Mouse (Mus musculus): Measurements from ENCODE around the gene Aqp6. TPM values are rescaled to one million over a fixed set of nuclear protein-coding genes. Genes with fewer than 3 reads are reported as not detected.

Gene Aqp6
- total and polyA plus RNA-seq, 2 experiments from 2014 or later: 0.26 to 0.50 TPM

DNA sequence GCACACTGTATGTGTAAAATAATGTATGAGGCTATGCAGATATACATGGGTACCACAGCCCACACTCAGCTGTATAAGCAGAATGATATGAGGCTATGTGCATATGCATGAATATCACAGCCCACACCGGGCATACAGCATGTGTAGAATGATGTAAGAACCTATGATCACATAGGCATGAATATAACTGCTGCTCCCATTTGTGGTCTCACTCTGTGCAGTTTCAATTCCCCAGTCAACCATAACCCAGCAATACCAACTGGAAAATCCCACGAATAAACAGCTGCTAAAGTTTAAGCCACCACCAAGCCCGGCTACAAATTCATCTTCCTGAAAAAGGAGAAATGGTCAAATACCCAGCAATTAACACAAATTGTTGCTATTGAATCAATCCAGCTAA lies 17.4 kb downstream of the Aqp6 start:
- no peak for TF ChIP-seq CTCF (IDR thresholded peaks at IDR 0.05; ENCODE audit: low read depth)
- Histone ChIP-seq H3K4me2 (ENCODE audit: low read depth, low read length) (no peak overlapping the region), H3K4me1 (ENCODE audit: insufficient read depth, low read length) (peaks cover 9% of the 10 kb centered on the region; the same call in 1 of the 2 replicates), H3K9ac (replicated peaks; ENCODE audit: low read length) (no peak overlapping the region), H3K9me3 (ENCODE audit: low read length) (no peaks in the 10 kb centered on the region), H3K36me3 (ENCODE audit: insufficient read depth, low read length) (0 out of 2 replicates have a peak, but pooled peaks cover 5% of the 10 kb centered on the region), H3K27ac (no peak overlapping the region), H3K27me3 (ENCODE audit: insufficient read depth, low read length) (no peaks in the 10 kb centered on the region), H3K4me3 (ENCODE audit: low read length) (no peak overlapping the region)
- no peak for ATAC-seq
- no peak for DNase-seq (ENCODE audit: low spot score)
- 87% methylated on average over 3 of the region's 3 CpGs for WGBS

DNA sequence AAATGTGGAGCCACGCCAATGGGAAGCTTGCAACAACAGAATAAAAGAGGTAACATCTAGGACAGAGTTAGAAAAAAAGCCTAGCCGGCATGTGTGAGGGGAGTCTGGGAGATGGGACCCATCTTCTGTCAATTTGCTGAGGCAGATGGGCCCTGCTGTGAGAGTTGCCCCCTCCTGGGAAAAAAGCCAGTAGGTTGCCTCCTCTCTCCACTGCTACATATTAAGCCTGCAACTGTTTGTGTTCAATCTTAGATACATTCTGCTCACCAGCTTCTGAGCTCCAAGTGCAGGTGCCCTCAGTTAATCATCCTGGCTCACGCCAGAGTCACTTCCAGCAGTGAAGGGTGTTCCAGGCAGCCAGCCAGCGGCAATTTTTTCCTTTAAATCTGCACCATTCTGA lies 18.6 kb downstream of the Aqp6 start:
- Histone ChIP-seq H3K27ac (no peak overlapping the region), H3K4me2 (ENCODE audit: low read depth, low read length) (no peak overlapping the region), H3K9me3 (ENCODE audit: low read length) (no peaks in the 10 kb centered on the region), H3K4me1 (ENCODE audit: insufficient read depth, low read length) (peaks cover 2% of the 10 kb centered on the region; the same call in 1 of the 2 replicates), H3K36me3 (ENCODE audit: insufficient read depth, low read length) (0 out of 2 replicates have a peak, but pooled peaks cover 6% of the 10 kb centered on the region), H3K27me3 (ENCODE audit: insufficient read depth, low read length) (no peaks in the 10 kb centered on the region), H3K4me3 (ENCODE audit: low read length) (no peak overlapping the region), H3K9ac (replicated peaks; ENCODE audit: low read length) (no peak overlapping the region)
- WGBS: 44% methylated on average over 4 of the region's 4 CpGs
- ATAC-seq (no peak), DNase-seq (ENCODE audit: low spot score) (no peak)
- no peak for TF ChIP-seq CTCF (IDR thresholded peaks at IDR 0.05; ENCODE audit: low read depth)

DNA sequence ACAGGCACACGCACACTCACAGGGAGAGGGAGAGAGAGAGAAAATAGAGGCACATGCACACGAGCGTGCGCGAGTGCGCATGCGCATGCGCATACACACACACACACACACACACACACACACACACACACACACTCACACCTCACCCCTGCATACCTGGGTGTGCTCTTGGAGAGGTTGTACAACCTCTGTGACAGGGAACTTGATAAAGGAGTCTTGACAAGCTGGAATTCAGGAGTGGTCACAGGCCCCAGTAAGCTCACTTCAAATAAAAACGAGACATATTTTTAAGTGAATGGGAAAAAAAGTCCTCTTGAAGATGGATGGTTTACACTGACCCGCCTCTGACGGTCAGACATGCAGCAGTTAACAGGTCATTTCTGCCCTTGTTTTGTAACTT lies 20.9 kb downstream of the Aqp6 start:
- Histone ChIP-seq H3K27me3 (ENCODE audit: insufficient read depth, low read length) (no peaks in the 10 kb centered on the region), H3K4me3 (ENCODE audit: low read length) (no peak overlapping the region), H3K36me3 (ENCODE audit: insufficient read depth, low read length) (0 out of 2 replicates have a peak, but pooled peaks cover 12% of the 10 kb centered on the region), H3K4me1 (ENCODE audit: insufficient read depth, low read length) (no peaks in the 10 kb centered on the region), H3K9ac (replicated peaks; ENCODE audit: low read length) (no peak overlapping the region), H3K27ac (no peak overlapping the region), H3K4me2 (ENCODE audit: low read depth, low read length) (no peak overlapping the region), H3K9me3 (ENCODE audit: low read length) (no peaks in the 10 kb centered on the region)
- 96% methylated on average over 11 of the region's 11 CpGs for WGBS
- no peak for TF ChIP-seq CTCF (IDR thresholded peaks at IDR 0.05; ENCODE audit: low read depth)
- no peak for ATAC-seq
- DNase-seq (ENCODE audit: low spot score): no peak

DNA sequence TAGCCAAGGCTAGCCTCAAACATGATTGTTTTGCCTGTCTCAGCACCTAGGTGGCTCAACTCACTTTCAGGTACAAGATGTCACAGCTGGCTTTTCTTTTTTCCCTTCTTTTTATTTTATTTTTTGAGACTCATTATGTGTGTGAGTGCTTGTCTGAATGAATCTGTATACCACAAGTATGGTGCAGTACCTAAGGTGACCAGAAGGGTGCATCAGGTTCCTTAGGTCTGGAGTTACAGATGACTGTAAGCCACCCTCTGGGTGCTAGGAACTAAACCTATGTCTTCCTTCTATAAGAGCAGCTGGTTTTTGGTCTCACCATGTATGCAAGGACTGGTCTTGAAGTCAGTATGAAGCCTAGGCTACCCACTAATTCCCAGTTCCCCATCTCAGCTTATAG lies 30.4 kb downstream of the Aqp6 start:
- H3K4me3 ChIP-seq (ENCODE audit: low read length): no peak overlapping the region
- ATAC-seq (no peak), DNase-seq (ENCODE audit: low spot score) (no peak)
- H3K4me2 ChIP-seq (ENCODE audit: low read depth, low read length): no peak overlapping the region
- H3K4me1 ChIP-seq (ENCODE audit: insufficient read depth, low read length): no peaks in the 10 kb centered on the region
- H3K27me3 ChIP-seq (ENCODE audit: insufficient read depth, low read length): no peaks in the 10 kb centered on the region
- peaks cover 17% of the 10 kb centered on the region for H3K36me3 ChIP-seq (ENCODE audit: insufficient read depth, low read length)
- H3K9ac ChIP-seq (replicated peaks; ENCODE audit: low read length): no peak overlapping the region
- TF ChIP-seq CTCF (IDR thresholded peaks at IDR 0.05; ENCODE audit: low read depth): peak; percentile 53
- H3K9me3 ChIP-seq (ENCODE audit: low read length): no peaks in the 10 kb centered on the region
- no peak overlapping the region for H3K27ac ChIP-seq

DNA sequence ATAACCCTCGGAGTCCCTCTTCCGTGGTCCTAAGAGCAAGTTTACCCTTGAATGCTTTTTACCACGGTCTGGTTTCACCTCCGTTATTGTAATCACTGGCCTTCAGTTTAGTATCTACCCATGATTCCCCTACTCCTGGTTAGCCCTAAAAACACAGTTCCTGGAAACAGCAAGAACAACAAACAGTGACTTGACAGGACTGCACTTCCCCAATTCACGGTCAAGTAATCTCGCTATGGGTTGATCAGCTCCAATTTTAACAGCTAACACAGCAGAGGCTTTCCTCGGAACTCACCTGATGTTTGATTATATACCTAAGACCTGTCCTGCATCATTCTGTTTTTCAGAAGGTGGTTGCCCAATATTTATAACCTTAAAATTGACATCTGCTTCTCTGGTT lies 33.5 kb downstream of the Aqp6 start:
- H3K9ac ChIP-seq (replicated peaks; ENCODE audit: low read length): no peak overlapping the region
- H3K9me3 ChIP-seq (ENCODE audit: low read length): no peaks in the 10 kb centered on the region
- no peak overlapping the region for H3K27ac ChIP-seq
- WGBS: 91% methylated on average over 7 of the region's 7 CpGs
- no peak overlapping the region for H3K4me2 ChIP-seq (ENCODE audit: low read depth, low read length)
- H3K36me3 ChIP-seq (ENCODE audit: insufficient read depth, low read length): peaks cover 13% of the 10 kb centered on the region
- no peaks in the 10 kb centered on the region for H3K4me1 ChIP-seq (ENCODE audit: insufficient read depth, low read length)
- no peak overlapping the region for H3K4me3 ChIP-seq (ENCODE audit: low read length)
- DNase-seq (ENCODE audit: low spot score): no peak
- H3K27me3 ChIP-seq (ENCODE audit: insufficient read depth, low read length): no peaks in the 10 kb centered on the region
- no peak for TF ChIP-seq CTCF (IDR thresholded peaks at IDR 0.05; ENCODE audit: low read depth)
- ATAC-seq: no peak

DNA sequence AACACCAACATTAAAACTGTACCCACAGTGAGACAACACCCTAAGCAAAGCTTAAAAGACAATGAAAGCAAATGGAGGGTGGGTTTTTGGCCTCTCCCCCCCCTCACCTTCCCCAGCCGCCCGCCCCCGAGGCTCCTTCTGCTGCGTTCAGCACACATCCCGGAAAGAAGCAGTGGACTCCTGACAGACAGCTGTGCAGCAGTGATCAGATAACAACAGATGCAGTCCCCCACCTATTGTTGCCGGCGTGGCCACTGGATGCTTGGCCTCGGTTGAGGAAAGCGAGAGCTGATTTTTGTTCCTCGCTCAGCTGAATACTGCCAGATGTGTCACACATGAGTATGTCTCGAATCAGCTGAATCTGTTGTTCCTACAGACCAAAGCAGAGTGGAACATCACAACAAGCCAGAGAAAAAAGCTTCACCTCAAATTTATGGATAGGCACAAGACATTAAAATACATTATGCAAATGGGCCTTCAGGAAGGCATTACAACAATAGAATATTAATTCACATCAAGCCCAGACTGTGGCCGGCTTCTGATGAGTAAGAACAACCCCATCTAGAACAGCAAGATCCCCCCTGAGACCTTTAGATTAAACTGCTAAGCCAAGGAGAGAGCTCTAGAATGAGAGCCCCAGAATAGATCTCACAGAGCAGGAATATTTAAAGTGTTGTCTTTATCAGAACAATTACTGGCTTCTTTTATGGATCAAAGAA lies 36.4 kb downstream of the Aqp6 start:
- Histone ChIP-seq H3K9ac (replicated peaks; ENCODE audit: low read length) (no peak overlapping the region), H3K36me3 (ENCODE audit: insufficient read depth, low read length) (peaks cover 13% of the 10 kb centered on the region), H3K9me3 (ENCODE audit: low read length) (no peaks in the 10 kb centered on the region), H3K4me3 (ENCODE audit: low read length) (no peak overlapping the region), H3K27ac (peak overlapping the region; percentile 32), H3K27me3 (ENCODE audit: insufficient read depth, low read length) (no peaks in the 10 kb centered on the region), H3K4me2 (ENCODE audit: low read depth, low read length) (peak overlapping the region; percentile 7; the same call in 1 of the 2 replicates), H3K4me1 (ENCODE audit: insufficient read depth, low read length) (no peaks in the 10 kb centered on the region)
- no peak for TF ChIP-seq CTCF (IDR thresholded peaks at IDR 0.05; ENCODE audit: low read depth)
- DNase-seq (ENCODE audit: low spot score) (peak; percentile 46), ATAC-seq (peak; percentile 55; the same call in 1 of the 2 replicates)
- WGBS: 48% methylated on average over 12 of the region's 12 CpGs

DNA sequence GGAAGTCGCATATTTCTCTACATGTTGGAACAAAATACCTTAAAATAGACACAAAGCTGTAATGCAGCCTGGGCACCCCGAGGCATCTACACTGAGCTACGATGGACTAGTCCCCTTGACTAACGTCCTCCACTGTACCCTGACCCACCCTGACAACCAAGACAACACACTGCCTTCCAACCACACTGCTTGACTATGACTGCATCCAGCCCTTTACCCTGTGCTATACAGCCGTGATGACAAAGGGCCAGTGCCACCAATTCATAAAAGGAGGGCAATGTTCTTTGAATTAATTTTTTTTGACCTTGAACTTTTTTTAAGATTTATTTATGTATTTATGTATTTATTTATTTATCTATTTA lies 36.9 kb downstream of the Aqp6 start:
- Histone ChIP-seq H3K4me3 (ENCODE audit: low read length) (no peak overlapping the region), H3K36me3 (ENCODE audit: insufficient read depth, low read length) (peaks cover 13% of the 10 kb centered on the region), H3K9ac (replicated peaks; ENCODE audit: low read length) (no peak overlapping the region), H3K27ac (peak overlapping the region; percentile 32), H3K4me1 (ENCODE audit: insufficient read depth, low read length) (no peaks in the 10 kb centered on the region), H3K9me3 (ENCODE audit: low read length) (no peaks in the 10 kb centered on the region), H3K27me3 (ENCODE audit: insufficient read depth, low read length) (no peaks in the 10 kb centered on the region), H3K4me2 (ENCODE audit: low read depth, low read length) (no peak overlapping the region)
- TF ChIP-seq CTCF (IDR thresholded peaks at IDR 0.05; ENCODE audit: low read depth): no peak
- ATAC-seq (no peak), DNase-seq (ENCODE audit: low spot score) (no peak)
- WGBS: 72% methylated on average over 5 of the region's 5 CpGs
